Mouse (Mus musculus): ENCODE data around the gene S100a3. TPM values are rescaled to one million over a fixed set of nuclear protein-coding genes. Genes with fewer than 3 reads are reported as not detected.

S100a3 gene
- total RNA-seq, 1 experiment = 1.6 TPM

GRCm38 (mm10) chr3:90598212-90598611, 37.8 kb downstream of the S100a3 start:
- in situ Hi-C loops (cut with MboI; ENCODE audit: low sequenced_read_pairs in 2 of 2, unreplicated experiment in 2 of 2) = no loop called here
- no peaks in the 10 kb centered on the region for H3K4me1 ChIP-seq (ENCODE audit: control insufficient read depth in 2 of 2, insufficient read depth in 2 of 2, low read length in 2 of 2, poor library complexity in 1 of 2)
- TF ChIP-seq CHD2 (IDR thresholded peaks at IDR 0.05; ENCODE audit: low read depth, low read length) (no peak), ZC3H11A (IDR thresholded peaks at IDR 0.05; ENCODE audit: borderline replicate concordance, low read depth, low read length) (no peak), ZNF384 (IDR thresholded peaks at IDR 0.05; ENCODE audit: low read depth, low read length) (no peak), MAFK (IDR thresholded peaks at IDR 0.05; ENCODE audit: insufficient read depth, low read depth, low read length) (no peak), HCFC1 (IDR thresholded peaks at IDR 0.05; ENCODE audit: borderline replicate concordance, insufficient read depth, low read length) (no peak)
- H3K27ac ChIP-seq (ENCODE audit: insufficient read depth, low read depth, low read length, poor library complexity, severe bottlenecking) = no peak overlapping the region
- no peaks in the 10 kb centered on the region for H3K9me3 ChIP-seq (ENCODE audit: control insufficient read depth, insufficient read depth, low read depth, low read length)
- DNase-seq (ENCODE audit: low read depth, low spot score) = no peak
- H3K36me3 ChIP-seq (ENCODE audit: control insufficient read depth, insufficient read depth, low read length, poor library complexity, severe bottlenecking) = no peaks in the 10 kb centered on the region
- no peak overlapping the region for H3K4me3 ChIP-seq (ENCODE audit: insufficient read depth in 1 of 2, low read depth in 1 of 2, low read length in 2 of 2, poor library complexity in 1 of 2, severe bottlenecking in 1 of 2)
- no peak overlapping the region for H3K9ac ChIP-seq (ENCODE audit: insufficient read depth, low read depth, low read length, poor library complexity, severe bottlenecking)

GRCm38 (mm10) chr3:90599401-90599800, 39.0 kb downstream of the S100a3 start:
- Histone ChIP-seq H3K4me1 (ENCODE audit: control insufficient read depth in 2 of 2, insufficient read depth in 2 of 2, low read length in 2 of 2, poor library complexity in 1 of 2) (no peaks in the 10 kb centered on the region), H3K9me3 (ENCODE audit: control insufficient read depth, insufficient read depth, low read depth, low read length) (no peaks in the 10 kb centered on the region), H3K9ac (ENCODE audit: insufficient read depth, low read depth, low read length, poor library complexity, severe bottlenecking) (no peak overlapping the region), H3K27ac (ENCODE audit: insufficient read depth, low read depth, low read length, poor library complexity, severe bottlenecking) (no peak overlapping the region), H3K4me3 (ENCODE audit: insufficient read depth in 1 of 2, low read depth in 1 of 2, low read length in 2 of 2, poor library complexity in 1 of 2, severe bottlenecking in 1 of 2) (no peak overlapping the region), H3K36me3 (ENCODE audit: control insufficient read depth, insufficient read depth, low read length, poor library complexity, severe bottlenecking) (no peaks in the 10 kb centered on the region)
- DNase-seq (ENCODE audit: low read depth, low spot score) = no peak
- in situ Hi-C loops (cut with MboI; ENCODE audit: low sequenced_read_pairs in 2 of 2, unreplicated experiment in 2 of 2) = no loop called here
- TF ChIP-seq ZNF384 (IDR thresholded peaks at IDR 0.05; ENCODE audit: low read depth, low read length) = no peak
- TF ChIP-seq CHD2 (IDR thresholded peaks at IDR 0.05; ENCODE audit: low read depth, low read length) = no peak
- TF ChIP-seq MAFK (IDR thresholded peaks at IDR 0.05; ENCODE audit: insufficient read depth, low read depth, low read length) = no peak
- no peak for TF ChIP-seq HCFC1 (IDR thresholded peaks at IDR 0.05; ENCODE audit: borderline replicate concordance, insufficient read depth, low read length)
- no peak for TF ChIP-seq ZC3H11A (IDR thresholded peaks at IDR 0.05; ENCODE audit: borderline replicate concordance, low read depth, low read length)

GRCm38 (mm10) chr3:90600036-90600435, 39.7 kb downstream of the S100a3 start:
- in situ Hi-C loops (cut with MboI; ENCODE audit: low sequenced_read_pairs in 2 of 2, unreplicated experiment in 2 of 2) = no loop called here
- Histone ChIP-seq H3K36me3 (ENCODE audit: control insufficient read depth, insufficient read depth, low read length, poor library complexity, severe bottlenecking) (no peaks in the 10 kb centered on the region), H3K4me1 (ENCODE audit: control insufficient read depth in 2 of 2, insufficient read depth in 2 of 2, low read length in 2 of 2, poor library complexity in 1 of 2) (no peaks in the 10 kb centered on the region), H3K9ac (ENCODE audit: insufficient read depth, low read depth, low read length, poor library complexity, severe bottlenecking) (no peak overlapping the region), H3K27ac (ENCODE audit: insufficient read depth, low read depth, low read length, poor library complexity, severe bottlenecking) (no peak overlapping the region), H3K9me3 (ENCODE audit: control insufficient read depth, insufficient read depth, low read depth, low read length) (no peaks in the 10 kb centered on the region), H3K4me3 (ENCODE audit: insufficient read depth in 1 of 2, low read depth in 1 of 2, low read length in 2 of 2, poor library complexity in 1 of 2, severe bottlenecking in 1 of 2) (no peak overlapping the region)
- no peak for DNase-seq (ENCODE audit: low read depth, low spot score)
- no peak for TF ChIP-seq ZC3H11A (IDR thresholded peaks at IDR 0.05; ENCODE audit: borderline replicate concordance, low read depth, low read length)
- no peak for TF ChIP-seq MAFK (IDR thresholded peaks at IDR 0.05; ENCODE audit: insufficient read depth, low read depth, low read length)
- TF ChIP-seq ZNF384 (IDR thresholded peaks at IDR 0.05; ENCODE audit: low read depth, low read length) = no peak
- TF ChIP-seq HCFC1 (IDR thresholded peaks at IDR 0.05; ENCODE audit: borderline replicate concordance, insufficient read depth, low read length) = no peak
- no peak for TF ChIP-seq CHD2 (IDR thresholded peaks at IDR 0.05; ENCODE audit: low read depth, low read length)

DNA sequence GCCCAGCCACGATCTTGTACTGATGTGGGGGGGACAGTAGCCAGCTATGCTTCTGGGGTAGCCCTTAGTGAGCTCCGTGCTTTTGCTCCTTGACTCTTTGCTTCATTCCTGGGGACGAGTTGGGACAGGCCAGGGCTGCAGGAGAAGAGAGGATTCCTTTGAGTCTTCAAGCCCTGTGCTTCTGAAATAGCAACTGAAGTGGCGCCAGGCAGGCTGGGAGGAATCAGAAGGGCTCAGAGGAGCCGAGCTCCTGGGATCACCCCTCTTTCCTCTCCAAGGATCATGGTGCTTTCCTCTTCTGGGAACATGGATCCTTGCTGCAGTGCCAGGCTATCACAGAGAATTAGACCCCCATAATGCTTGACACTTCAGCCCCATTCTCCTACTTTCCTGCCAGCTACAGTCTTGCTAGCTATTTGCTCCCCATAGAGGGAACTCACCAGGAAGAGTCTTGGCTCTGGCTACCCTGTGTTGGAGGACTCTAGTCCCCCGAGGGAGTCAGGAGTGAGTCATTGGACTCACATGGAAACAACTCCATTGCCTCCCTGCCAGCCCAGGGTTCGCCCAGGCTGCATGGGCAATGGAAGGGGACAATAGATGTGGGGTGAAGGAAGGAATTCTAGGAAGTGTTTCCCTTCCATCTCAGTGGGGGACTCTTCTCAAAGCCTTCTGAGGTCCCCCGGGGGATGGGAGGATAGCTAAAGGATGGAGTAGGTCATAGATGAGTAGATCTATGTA, 40.2 kb downstream of the S100a3 start:
- in situ Hi-C loops (cut with MboI; ENCODE audit: low sequenced_read_pairs in 2 of 2, unreplicated experiment in 2 of 2) = no loop called here
- no peak for DNase-seq (ENCODE audit: low read depth, low spot score)
- H3K4me1 ChIP-seq (ENCODE audit: control insufficient read depth in 2 of 2, insufficient read depth in 2 of 2, low read length in 2 of 2, poor library complexity in 1 of 2) = no peaks in the 10 kb centered on the region
- H3K9ac ChIP-seq (ENCODE audit: insufficient read depth, low read depth, low read length, poor library complexity, severe bottlenecking) = no peak overlapping the region
- TF ChIP-seq HCFC1 (IDR thresholded peaks at IDR 0.05; ENCODE audit: borderline replicate concordance, insufficient read depth, low read length) = no peak
- TF ChIP-seq CHD2 (IDR thresholded peaks at IDR 0.05; ENCODE audit: low read depth, low read length) = no peak
- no peak for TF ChIP-seq ZC3H11A (IDR thresholded peaks at IDR 0.05; ENCODE audit: borderline replicate concordance, low read depth, low read length)
- no peak for TF ChIP-seq MAFK (IDR thresholded peaks at IDR 0.05; ENCODE audit: insufficient read depth, low read depth, low read length)
- no peak for TF ChIP-seq ZNF384 (IDR thresholded peaks at IDR 0.05; ENCODE audit: low read depth, low read length)
- no peaks in the 10 kb centered on the region for H3K36me3 ChIP-seq (ENCODE audit: control insufficient read depth, insufficient read depth, low read length, poor library complexity, severe bottlenecking)
- no peak overlapping the region for H3K27ac ChIP-seq (ENCODE audit: insufficient read depth, low read depth, low read length, poor library complexity, severe bottlenecking)
- H3K9me3 ChIP-seq (ENCODE audit: control insufficient read depth, insufficient read depth, low read depth, low read length) = no peaks in the 10 kb centered on the region
- H3K4me3 ChIP-seq (ENCODE audit: insufficient read depth in 1 of 2, low read depth in 1 of 2, low read length in 2 of 2, poor library complexity in 1 of 2, severe bottlenecking in 1 of 2) = no peak overlapping the region
